Mouse (Mus musculus) liver, embryonic 14.5 days (tissue): ENCODE data around the gene Adcy10.

Experiments
- CTCF ChIP-seq: IDR thresholded peaks from 2 replicates; pipeline ENCODE4 v1.5.1; 2016; ENCODE audit warnings: antibody characterized with exemption, low read depth, control low read depth
- EP300 ChIP-seq: IDR thresholded peaks from 2 replicates; pipeline ENCODE4 v1.6.1; 2016; ENCODE audit warnings: antibody characterized with exemption, low read depth

DNA sequence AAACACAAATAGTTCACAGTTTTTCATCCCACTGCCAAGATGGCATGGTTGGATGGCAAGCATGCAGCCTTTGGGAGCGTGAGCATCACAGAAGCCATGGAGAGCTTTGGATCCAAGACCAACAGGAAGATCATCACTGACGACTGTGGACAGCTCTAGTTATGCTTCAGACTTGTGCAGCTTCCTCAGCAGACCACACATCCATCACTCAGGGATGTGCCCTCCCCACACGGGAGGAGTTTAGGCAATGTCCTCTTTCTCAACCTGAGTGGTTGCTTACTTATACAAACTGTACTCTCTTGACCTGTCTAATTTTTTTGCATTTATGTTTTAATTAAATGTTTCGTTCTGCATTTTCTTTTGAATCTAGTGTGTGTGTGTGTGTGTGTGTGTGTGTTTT, 4.2 kb downstream of the Adcy10 start:
- TF ChIP-seq CTCF: no peak
- no peak for TF ChIP-seq EP300
